Mouse (Mus musculus): Measurements from ENCODE around the gene Aqp9.

- TF ChIP-seq ELF1 (IDR thresholded peaks at IDR 0.05; ENCODE audit: low read depth, low read length) (no peak), TCF12 (IDR thresholded peaks at IDR 0.05; ENCODE audit: low read depth, low read length) (no peak), POLR2A (IDR thresholded peaks at IDR 0.05; ENCODE audit: low read depth, low read length) (no peak), JUN (IDR thresholded peaks at IDR 0.05; ENCODE audit: insufficient read depth, low read depth, low read length) (no peak), NRF1 (IDR thresholded peaks at IDR 0.05; ENCODE audit: low read depth, low read length) (no peak), POLR2AphosphoS2 (IDR thresholded peaks at IDR 0.05; ENCODE audit: low read depth, low read length) (no peak), E2F4 (IDR thresholded peaks at IDR 0.05; ENCODE audit: insufficient replicate concordance, low read depth, low read length) (no peak), USF1 (IDR thresholded peaks at IDR 0.05; ENCODE audit: low read depth, low read length) (no peak), CTCF (conservative IDR thresholded peaks at IDR 0.05 in 1 of 2, IDR thresholded peaks at IDR 0.05 in 1 of 2; ENCODE audit: low read depth in 2 of 2, low read length in 2 of 2) (no peak), SIN3A (IDR thresholded peaks at IDR 0.05; ENCODE audit: low read length) (no peak), MAFK (IDR thresholded peaks at IDR 0.05; ENCODE audit: insufficient replicate concordance, low read length) (no peak), ZMIZ1 (IDR thresholded peaks at IDR 0.05; ENCODE audit: low read depth, low read length) (no peak)
These were observed 97.9 kb downstream of the Aqp9 start for GRCm38 (mm10) chr9:71070628-71071027.

Measured in CH12.LX (cell line).